Mouse (Mus musculus) liver, embryonic 13.5 days (tissue): ENCODE measurements around the gene Gpm6b. TPM values are rescaled to one million over a fixed set of nuclear protein-coding genes. Genes with fewer than 3 reads are reported as not detected.

Source experiments
- ATAC-seq: fragments of 200-750 bp; cut with Nextera tagmentation; 2 replicates; pipeline ENCODE4 v1.8.0; 2017; ENCODE audit warnings: low read depth, mild to moderate bottlenecking, moderate number of reproducible peaks, moderate library complexity
- DNase-seq: peaks from one replicate; pipeline ENCODE4 v3.0.0; 2022
- H3K27ac ChIP-seq: fragments of 300-500 bp; sonication (generic); 2 replicates; pipeline ENCODE4 v1.5.1; 2015; ENCODE audit warnings: moderate library complexity, mild to moderate bottlenecking, inconsistent platforms
- H3K27me3 ChIP-seq: fragments of 300-500 bp; sonication (generic); 2 replicates; pipeline ENCODE4 v1.6.1; 2015; ENCODE audit warnings: mild to moderate bottlenecking, inconsistent platforms
- H3K36me3 ChIP-seq: fragments of 300-500 bp; sonication (generic); 2 replicates; pipeline ENCODE4 v1.6.1; 2015; ENCODE audit warnings: mild to moderate bottlenecking, inconsistent platforms
- H3K4me1 ChIP-seq: fragments of 300-500 bp; sonication (generic); replicated peaks from 2 replicates; pipeline ENCODE4 v1.6.1; 2015; ENCODE audit warnings: inconsistent platforms
- H3K4me2 ChIP-seq: fragments of 300-500 bp; sonication (generic); 2 replicates; pipeline ENCODE4 v1.6.1; 2015; ENCODE audit warnings: inconsistent platforms, mild to moderate bottlenecking, moderate library complexity
- H3K4me3 ChIP-seq: fragments of 300-500 bp; sonication (generic); replicated peaks from 2 replicates; pipeline ENCODE4 v1.5.1; 2015; ENCODE audit warnings: mild to moderate bottlenecking, inconsistent platforms
- H3K9ac ChIP-seq: fragments of 300-500 bp; sonication (generic); 2 replicates; pipeline ENCODE4 v1.6.1; 2015; ENCODE audit warnings: mild to moderate bottlenecking, inconsistent platforms
- H3K9me3 ChIP-seq: fragments of 300-500 bp; sonication (generic); replicated peaks from 2 replicates; pipeline ENCODE4 v1.6.1; 2016; ENCODE audit warnings: inconsistent platforms
- WGBS: fragments of 180-500 bp; shearing (Covaris S2); methylation state at CpG from one replicate; pipeline ENCODE4 v1.1.7; 2015; ENCODE audit not compliant: insufficient replicate concordance; 5-methylcytosine and 5-hydroxymethylcytosine counted together
- polyA plus RNA-seq: library from polyadenylated mRNA; unstranded; fragments of >200 nt; fragmentation: Nextera tagmentation; extraction: Ambion mirVana; gene quantifications from 2 replicates; pipeline ENCODE4 v1.2.1, GENCODE M21; 2015

Gpm6b gene
- polyA plus RNA-seq, 1 experiment from 2014 or later, result 2.4 TPM

GRCm38 (mm10) chrX:166307437-166308222 is 68.9 kb downstream of the Gpm6b start:
- no peaks in the 10 kb centered on the region for H3K9me3 ChIP-seq
- DNase-seq (no peak), ATAC-seq (no peak)
- no peaks in the 10 kb centered on the region for H3K27me3 ChIP-seq
- no peaks in the 10 kb centered on the region for H3K36me3 ChIP-seq
- no peak overlapping the region for H3K4me2 ChIP-seq
- H3K4me3 ChIP-seq, result no peak overlapping the region
- no peaks in the 10 kb centered on the region for H3K4me1 ChIP-seq
- no peak overlapping the region for H3K27ac ChIP-seq
- WGBS, result 71% methylated on average over 7 of the region's 7 CpGs
- H3K9ac ChIP-seq, result no peak overlapping the region

- Histone ChIP-seq H3K9ac (no peak overlapping the region), H3K4me1 (no peaks in the 10 kb centered on the region), H3K27me3 (no peaks in the 10 kb centered on the region), H3K27ac (no peak overlapping the region), H3K36me3 (no peaks in the 10 kb centered on the region), H3K4me3 (no peak overlapping the region), H3K9me3 (no peaks in the 10 kb centered on the region), H3K4me2 (no peak overlapping the region)
- ATAC-seq, result no peak
- DNase-seq, result no peak
- WGBS, result 28% methylated on average over 1 of the region's 1 CpGs
Measured at GRCm38 (mm10) chrX:166308798-166309197, 70.1 kb downstream of the Gpm6b start.

GRCm38 (mm10) chrX:166315251-166315650 is 76.5 kb downstream of the Gpm6b start:
- 52% methylated on average over 1 of the region's 1 CpGs for WGBS

GRCm38 (mm10) chrX:166316552-166317375 is 78.1 kb downstream of the Gpm6b start:
- Histone ChIP-seq H3K36me3 (no peaks in the 10 kb centered on the region), H3K9me3 (no peaks in the 10 kb centered on the region), H3K4me2 (no peak overlapping the region), H3K4me1 (no peaks in the 10 kb centered on the region), H3K27me3 (0 out of 2 replicates have a peak, but pooled peaks cover 6% of the 10 kb centered on the region), H3K27ac (no peak overlapping the region), H3K9ac (no peak overlapping the region), H3K4me3 (no peak overlapping the region)
- no peak for ATAC-seq
- no peak for DNase-seq
- WGBS, result 20% methylated on average over 7 of the region's 7 CpGs

More at GRCm38 (mm10) chrX:166315251-166315650, 76.5 kb downstream of the Gpm6b start:
- no peak overlapping the region for H3K9ac ChIP-seq
- no peak overlapping the region for H3K27ac ChIP-seq
- no peaks in the 10 kb centered on the region for H3K4me1 ChIP-seq
- DNase-seq, result no peak
- no peaks in the 10 kb centered on the region for H3K9me3 ChIP-seq
- 0 out of 2 replicates have a peak, but pooled peaks cover 6% of the 10 kb centered on the region for H3K27me3 ChIP-seq
- no peak overlapping the region for H3K4me3 ChIP-seq
- H3K4me2 ChIP-seq, result no peak overlapping the region
- ATAC-seq, result no peak
- H3K36me3 ChIP-seq, result no peaks in the 10 kb centered on the region

- Histone ChIP-seq H3K27ac (no peak overlapping the region), H3K4me3 (no peak overlapping the region), H3K9me3 (no peaks in the 10 kb centered on the region), H3K27me3 (0 out of 2 replicates have a peak, but pooled peaks cover 6% of the 10 kb centered on the region), H3K36me3 (no peaks in the 10 kb centered on the region), H3K9ac (no peak overlapping the region), H3K4me2 (no peak overlapping the region), H3K4me1 (no peaks in the 10 kb centered on the region)
- 68% methylated on average over 1 of the region's 1 CpGs for WGBS
- ATAC-seq (no peak), DNase-seq (no peak)
Measured at GRCm38 (mm10) chrX:166317376-166317679, 78.6 kb downstream of the Gpm6b start.

GRCm38 (mm10) chrX:166323226-166323625 is 84.5 kb downstream of the Gpm6b start:
- ATAC-seq (no peak), DNase-seq (no peak)
- no peaks in the 10 kb centered on the region for H3K36me3 ChIP-seq
- no peak overlapping the region for H3K9ac ChIP-seq
- no peaks in the 10 kb centered on the region for H3K9me3 ChIP-seq
- 74% methylated on average over 3 of the region's 3 CpGs for WGBS
- no peaks in the 10 kb centered on the region; the same call in 1 of the 2 replicates for H3K27me3 ChIP-seq
- no peak overlapping the region for H3K27ac ChIP-seq
- no peak overlapping the region for H3K4me3 ChIP-seq
- no peaks in the 10 kb centered on the region for H3K4me1 ChIP-seq
- no peak overlapping the region for H3K4me2 ChIP-seq

- H3K4me1 ChIP-seq, result no peaks in the 10 kb centered on the region
- no peaks in the 10 kb centered on the region; the same call in 1 of the 2 replicates for H3K27me3 ChIP-seq
- ATAC-seq (no peak), DNase-seq (no peak)
- no peak overlapping the region for H3K4me2 ChIP-seq
- no peaks in the 10 kb centered on the region for H3K36me3 ChIP-seq
- no peak overlapping the region for H3K4me3 ChIP-seq
- no peak overlapping the region for H3K27ac ChIP-seq
- H3K9ac ChIP-seq, result no peak overlapping the region
- WGBS, result 54% methylated on average over 5 of the region's 5 CpGs
- H3K9me3 ChIP-seq, result no peaks in the 10 kb centered on the region
Measured at GRCm38 (mm10) chrX:166327621-166328020, 88.9 kb downstream of the Gpm6b start.

- no peaks in the 10 kb centered on the region for H3K4me1 ChIP-seq
- no peaks in the 10 kb centered on the region for H3K36me3 ChIP-seq
- no peaks in the 10 kb centered on the region for H3K9me3 ChIP-seq
- no peak for ATAC-seq
- no peak overlapping the region for H3K27ac ChIP-seq
- no peak overlapping the region for H3K9ac ChIP-seq
- WGBS, result 50% methylated on average over 3 of the region's 3 CpGs
- no peaks in the 10 kb centered on the region; the same call in 1 of the 2 replicates for H3K27me3 ChIP-seq
- no peak overlapping the region for H3K4me3 ChIP-seq
- no peak for DNase-seq
- no peak overlapping the region for H3K4me2 ChIP-seq
Measured at GRCm38 (mm10) chrX:166328219-166328901, 89.6 kb downstream of the Gpm6b start.

GRCm38 (mm10) chrX:166328904-166329451 is 90.3 kb downstream of the Gpm6b start:
- DNase-seq (no peak), ATAC-seq (no peak)
- Histone ChIP-seq H3K9me3 (no peaks in the 10 kb centered on the region), H3K36me3 (no peaks in the 10 kb centered on the region), H3K27ac (no peak overlapping the region), H3K27me3 (no peaks in the 10 kb centered on the region; the same call in 1 of the 2 replicates), H3K4me1 (no peaks in the 10 kb centered on the region), H3K9ac (no peak overlapping the region), H3K4me3 (no peak overlapping the region), H3K4me2 (no peak overlapping the region)
- WGBS, result 15% methylated on average over 9 of the region's 9 CpGs

- no peak for ATAC-seq
- DNase-seq, result no peak
- Histone ChIP-seq H3K4me3 (no peak overlapping the region), H3K4me1 (no peaks in the 10 kb centered on the region), H3K9ac (no peak overlapping the region), H3K9me3 (no peaks in the 10 kb centered on the region), H3K27ac (no peak overlapping the region), H3K27me3 (no peaks in the 10 kb centered on the region), H3K4me2 (no peak overlapping the region), H3K36me3 (no peaks in the 10 kb centered on the region)
- WGBS, result 70% methylated on average over 6 of the region's 6 CpGs
Measured at GRCm38 (mm10) chrX:166334516-166335136, 95.9 kb downstream of the Gpm6b start.

DNA sequence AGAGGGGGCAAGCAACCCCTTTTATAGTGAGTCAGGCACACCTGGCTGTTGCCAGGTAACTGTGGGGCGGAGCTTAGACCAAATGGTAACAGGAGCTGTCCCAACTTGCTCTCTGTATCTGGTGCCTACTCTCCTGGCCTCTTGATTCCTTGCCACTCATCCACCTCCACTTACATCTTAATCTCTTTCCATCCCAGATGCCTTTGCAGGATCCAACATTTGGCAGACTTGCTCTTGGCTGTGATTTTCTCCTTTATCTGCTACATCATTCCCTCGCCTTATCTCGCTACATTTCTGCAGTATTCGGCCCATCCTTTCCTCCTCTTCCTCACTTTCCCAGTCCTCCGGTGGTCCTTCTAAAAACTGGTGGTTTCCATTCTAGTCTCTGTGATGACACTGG is 99.6 kb downstream of the Gpm6b start:
- H3K4me3 ChIP-seq, result no peak overlapping the region
- H3K27me3 ChIP-seq, result no peaks in the 10 kb centered on the region
- H3K36me3 ChIP-seq, result no peaks in the 10 kb centered on the region
- DNase-seq (no peak), ATAC-seq (no peak)
- WGBS, result 74% methylated on average over 5 of the region's 5 CpGs
- H3K4me1 ChIP-seq, result no peaks in the 10 kb centered on the region
- no peaks in the 10 kb centered on the region for H3K9me3 ChIP-seq
- no peak overlapping the region for H3K4me2 ChIP-seq
- H3K9ac ChIP-seq, result no peak overlapping the region
- no peak overlapping the region for H3K27ac ChIP-seq
